Mouse (Mus musculus): ENCODE results near the gene Wipf1.

GRCm38 (mm10) chr2:73484561-73485235, 44.8 kb downstream of the Wipf1 start:
- TF ChIP-seq POLR2AphosphoS5 (IDR thresholded peaks at IDR 0.05; ENCODE audit: insufficient replicate concordance, low read depth, low read length) = no peak
- no peak for TF ChIP-seq CTCF (IDR thresholded peaks at IDR 0.05; ENCODE audit: low read depth, low read length)
- TF ChIP-seq GATA1 (IDR thresholded peaks at IDR 0.05; ENCODE audit: borderline replicate concordance, low read length) = no peak
- no peak for TF ChIP-seq GATA2 (IDR thresholded peaks at IDR 0.05; ENCODE audit: borderline replicate concordance, low read depth, low read length)
- TF ChIP-seq TAL1 (conservative IDR thresholded peaks at IDR 0.05; ENCODE audit: low read depth, low read length) = no peak

All from G1E (cell line).